Mouse (Mus musculus) kidney, adult 2 months (tissue): ENCODE measurements around the gene Gpr68.

Experiments used
- CTCF ChIP-seq: fragments of 200-500 bp; conservative IDR thresholded peaks from 2 replicates; pipeline ENCODE4 v1.5.1; 2011; ENCODE audit warnings: low read depth, mild to moderate bottlenecking, control low read depth, low read length, moderate library complexity, mixed read lengths; ENCODE audit not compliant: insufficient read depth, insufficient read length
- POLR2A ChIP-seq: fragments of 200-500 bp; IDR thresholded peaks from one replicate; pipeline ENCODE4 v1.6.1; 2011; ENCODE audit warnings: low read depth, low read length, control low read depth

DNA sequence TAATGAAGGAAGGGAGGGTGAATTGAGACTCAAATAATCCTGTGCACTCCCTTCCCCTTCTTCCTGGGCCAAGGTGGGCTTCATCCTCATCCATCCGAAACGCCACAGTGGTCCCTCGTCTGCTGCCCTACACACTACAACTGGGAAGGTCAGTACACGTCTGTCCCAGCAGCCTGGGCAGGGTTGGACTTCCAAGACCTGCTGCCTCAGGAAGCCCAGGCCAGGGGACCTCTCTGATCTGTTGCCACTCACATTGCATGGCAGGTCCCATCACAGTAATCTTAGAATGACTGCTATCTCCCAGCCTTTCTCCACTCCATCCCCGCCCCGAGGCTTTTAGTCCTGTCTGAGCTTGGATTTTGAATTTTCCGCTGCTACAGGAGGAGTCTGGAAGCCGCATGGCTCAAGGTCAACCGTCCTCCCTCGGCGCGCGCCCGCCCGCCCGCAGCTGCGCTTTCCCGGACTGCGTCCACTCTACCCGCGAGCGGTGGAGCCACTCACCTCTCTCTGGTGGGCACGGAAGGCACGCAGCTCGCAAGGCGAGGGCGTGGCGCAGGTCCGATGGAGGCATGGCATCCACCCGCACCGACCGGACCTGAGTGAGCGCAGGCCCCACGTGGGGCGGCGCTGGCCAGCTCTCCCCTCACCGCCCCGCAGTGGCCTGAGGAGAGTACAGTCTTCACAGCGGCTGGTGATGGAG is at the start of gene Gpr68:
- TF ChIP-seq CTCF (no peak), POLR2A (no peak)
